Mouse (Mus musculus) A20 (cell line): ENCODE data around the gene Suds3.

Source experiments
- DNase-seq: peaks from one replicate; pipeline ENCODE4 v3.0.0-alpha.2; 2011; ENCODE audit warnings: low read depth, low spot score

Gene Suds3

GRCm38 (mm10) chr5:117115836-117116366, at the start of gene Suds3:
Suds3 (minus strand) TSS chr5:117116113.
- peak; percentile 95 for DNase-seq

- DNase-seq = no peak
These were observed 49.0 kb upstream of the Suds3 start for GRCm38 (mm10) chr5:117164923-117165322.

DNA sequence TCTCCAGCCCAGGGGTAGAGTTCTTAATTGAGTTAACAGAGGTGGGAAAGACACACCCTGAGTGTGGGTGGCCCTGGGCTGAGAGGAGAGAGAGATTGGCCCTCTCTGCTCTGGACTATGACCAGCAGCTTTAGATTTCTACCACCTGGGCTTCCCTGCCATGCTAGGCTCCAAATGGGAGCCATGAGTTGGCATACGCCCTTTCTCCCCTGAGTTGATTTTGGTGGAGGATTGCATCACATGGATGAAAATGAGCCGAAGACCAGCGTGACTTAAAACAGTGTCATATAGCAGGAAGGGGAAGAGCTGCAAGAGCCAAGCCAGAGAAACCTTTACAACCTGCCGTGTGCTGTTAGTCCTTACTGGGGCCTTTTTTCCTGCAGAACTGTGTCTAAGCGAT, 48.6 kb upstream of the Suds3 start:
- no peak for DNase-seq

DNA sequence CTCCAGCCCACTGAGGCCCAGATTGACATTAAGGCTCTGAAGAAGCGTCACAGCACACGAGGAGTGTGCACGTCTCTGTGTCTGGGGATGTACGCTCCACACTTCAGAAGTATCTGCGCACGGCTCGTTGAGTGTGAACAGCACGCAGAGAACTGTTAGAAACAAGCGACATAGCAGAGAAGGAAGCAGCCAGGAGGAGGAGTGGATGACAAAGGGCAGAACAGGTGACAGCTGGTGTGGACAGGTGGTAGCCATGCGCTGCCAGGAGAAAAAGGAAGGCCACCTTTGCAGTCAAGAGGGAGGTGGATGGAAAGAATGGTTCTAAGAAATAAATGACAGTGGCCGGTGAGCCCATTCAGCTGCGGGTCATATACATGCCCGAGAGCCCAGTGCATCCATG, 47.9 kb upstream of the Suds3 start:
- DNase-seq = no peak

DNA sequence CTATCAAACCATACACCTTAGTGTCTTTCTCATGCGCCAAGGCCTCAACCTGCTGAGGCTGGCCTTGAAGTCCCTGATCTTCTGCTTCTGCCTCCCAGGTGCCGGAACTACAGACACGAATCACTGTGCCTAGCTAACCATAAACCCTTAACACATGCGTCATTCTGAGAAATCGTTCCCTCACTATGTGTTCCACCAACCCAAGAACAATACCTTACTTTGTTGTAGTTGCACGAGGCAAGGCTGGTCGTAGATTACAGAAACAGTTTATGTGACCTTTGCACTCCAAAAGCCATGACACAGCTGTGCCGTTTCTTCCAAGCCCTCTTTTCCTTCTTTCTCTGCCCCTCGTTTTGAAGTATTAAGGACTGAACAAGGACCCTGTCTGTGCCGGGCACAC, 44.6 kb upstream of the Suds3 start:
- DNase-seq = peak; percentile 71

DNA sequence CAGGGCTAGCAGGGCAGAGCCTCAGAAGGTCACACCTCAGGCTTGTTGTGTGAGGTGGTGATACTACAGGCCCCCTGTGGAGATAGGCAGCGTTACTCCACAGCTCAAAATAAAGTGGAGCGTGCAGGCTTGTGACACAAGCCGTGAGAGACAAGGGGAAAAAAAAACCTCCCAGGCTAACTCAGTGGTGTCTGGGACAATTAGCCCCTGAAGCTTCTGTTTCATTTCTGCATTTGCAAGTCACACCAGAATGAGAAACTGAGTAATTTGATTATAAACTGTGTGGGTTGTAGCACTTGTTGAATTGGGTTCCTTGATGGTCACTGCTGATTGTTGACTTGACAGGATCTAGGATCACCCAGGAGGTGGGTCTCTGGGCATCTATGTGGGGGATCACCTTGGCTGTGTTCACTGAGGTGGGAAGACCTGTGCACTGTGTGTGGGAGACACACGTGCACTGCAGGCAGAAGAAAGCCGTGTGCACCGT, 43.9 kb upstream of the Suds3 start:
- peak; percentile 90 for DNase-seq

- peak; percentile 80 for DNase-seq
These were observed 43.4 kb upstream of the Suds3 start for GRCm38 (mm10) chr5:117159326-117159725.

DNA sequence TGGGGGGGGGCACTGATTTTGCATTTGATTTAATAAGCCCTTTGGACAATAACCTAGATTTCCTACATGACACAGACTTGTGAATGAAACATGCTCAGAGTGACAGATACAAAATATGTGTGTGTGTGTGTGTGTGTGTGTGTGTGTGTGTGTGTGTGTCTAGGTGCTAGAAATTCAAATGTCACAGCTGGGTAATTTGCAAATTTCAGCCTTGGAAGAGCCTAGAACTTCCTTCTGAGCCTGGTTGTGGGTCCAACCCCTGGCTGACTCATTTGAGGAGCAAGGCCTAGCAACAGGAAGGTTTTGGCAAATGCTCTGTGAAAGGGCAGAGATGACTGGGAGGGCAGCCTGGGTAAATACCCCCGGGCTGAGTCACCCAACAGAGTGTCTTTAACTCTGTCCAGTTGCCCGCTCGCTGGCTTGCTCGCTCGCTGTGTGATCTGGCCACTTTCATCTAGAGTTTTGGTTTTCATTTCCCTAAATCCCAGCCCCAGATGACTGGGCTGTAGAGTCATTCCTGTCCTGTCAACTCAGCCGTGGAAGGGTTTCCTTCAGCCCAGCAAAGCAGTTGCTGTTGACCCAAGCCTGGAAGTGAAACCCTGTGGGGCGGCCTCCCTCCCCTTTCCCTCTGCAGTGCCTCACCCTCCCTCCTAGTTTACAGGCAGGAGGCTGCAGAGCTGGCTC, 42.6 kb upstream of the Suds3 start:
- peak; percentile 91 for DNase-seq

- DNase-seq = no peak
These were observed 37.7 kb upstream of the Suds3 start for GRCm38 (mm10) chr5:117153527-117154091.

DNA sequence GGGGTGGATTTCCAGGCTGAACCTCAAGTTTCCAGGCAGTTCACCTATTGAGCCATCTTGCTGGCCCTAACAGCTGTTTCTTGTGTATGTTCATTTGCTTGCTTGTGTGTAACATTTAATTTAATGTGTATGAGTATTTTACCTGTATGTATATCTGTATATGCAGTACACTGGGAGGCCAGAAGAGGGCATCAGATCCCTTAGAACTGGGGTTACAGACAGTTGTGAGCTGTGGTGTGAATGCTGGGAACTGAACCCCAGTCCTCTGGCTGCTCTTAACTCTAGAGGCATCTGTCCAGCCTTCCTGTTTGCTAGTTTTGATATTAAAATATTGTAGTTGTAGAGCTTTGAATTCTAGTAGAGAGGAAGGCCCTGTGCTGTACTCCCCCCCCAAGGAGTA, 37.0 kb upstream of the Suds3 start:
- DNase-seq = no peak

DNA sequence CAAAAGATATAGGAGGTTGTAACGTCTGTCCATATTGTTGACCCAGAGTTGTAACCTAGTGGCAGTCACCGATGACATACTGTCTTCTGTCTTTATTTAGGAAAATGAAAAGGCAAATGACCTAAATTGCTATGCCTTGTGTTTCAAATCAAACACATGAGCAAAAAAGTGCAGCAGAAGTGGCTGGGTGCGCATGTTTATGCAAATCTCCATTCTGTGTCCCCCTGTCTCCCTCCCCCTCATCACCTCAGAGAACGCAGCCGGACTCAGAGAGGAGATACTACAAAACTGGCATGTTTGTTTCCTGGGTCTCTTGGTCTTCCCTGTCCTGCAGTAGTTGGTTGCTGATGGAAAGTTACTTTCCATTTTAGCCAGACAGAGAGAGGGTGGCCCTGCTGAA, 34.2 kb upstream of the Suds3 start:
- DNase-seq = no peak

DNA sequence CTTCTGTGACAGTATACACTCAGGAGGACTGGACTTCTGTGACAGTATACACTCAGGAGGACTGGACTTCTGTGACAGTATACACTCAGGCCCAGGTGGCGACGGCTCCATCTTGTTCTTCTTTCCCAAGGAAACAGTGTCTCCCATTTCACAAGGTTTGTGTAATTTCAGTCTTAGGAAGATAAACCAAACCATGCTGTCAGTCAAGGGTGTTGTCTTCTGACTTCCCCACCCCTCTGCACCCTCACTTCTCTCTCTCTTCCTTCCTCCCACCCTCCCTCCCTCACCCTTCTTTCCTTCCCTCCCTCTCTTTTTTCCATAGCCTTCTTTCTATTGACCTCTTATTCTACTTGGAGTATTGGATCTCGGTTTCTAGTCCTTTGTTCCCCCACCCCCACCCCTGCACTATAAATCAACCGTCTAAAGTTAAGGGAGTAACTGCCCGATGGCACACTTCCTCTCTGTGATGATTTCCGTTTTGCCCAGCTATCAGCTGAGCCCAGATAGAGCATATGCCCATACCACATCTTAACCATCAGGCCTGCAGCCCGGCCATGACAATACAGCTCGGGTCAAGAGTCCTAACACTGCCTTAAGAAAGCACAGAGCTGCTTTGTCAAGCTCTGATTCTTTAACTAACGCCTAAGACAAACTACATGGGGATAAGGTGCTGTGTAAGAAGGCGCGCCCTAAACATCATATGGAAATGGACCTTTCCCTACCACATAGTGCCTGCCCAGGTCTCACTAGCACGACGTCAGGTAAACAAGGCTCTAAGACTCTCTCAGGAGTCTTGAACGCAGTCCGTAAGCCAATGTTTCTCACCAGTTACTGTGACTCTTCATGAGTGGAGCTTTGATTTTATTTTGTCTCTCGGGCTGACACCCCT, 33.4 kb upstream of the Suds3 start:
- DNase-seq = no peak

DNA sequence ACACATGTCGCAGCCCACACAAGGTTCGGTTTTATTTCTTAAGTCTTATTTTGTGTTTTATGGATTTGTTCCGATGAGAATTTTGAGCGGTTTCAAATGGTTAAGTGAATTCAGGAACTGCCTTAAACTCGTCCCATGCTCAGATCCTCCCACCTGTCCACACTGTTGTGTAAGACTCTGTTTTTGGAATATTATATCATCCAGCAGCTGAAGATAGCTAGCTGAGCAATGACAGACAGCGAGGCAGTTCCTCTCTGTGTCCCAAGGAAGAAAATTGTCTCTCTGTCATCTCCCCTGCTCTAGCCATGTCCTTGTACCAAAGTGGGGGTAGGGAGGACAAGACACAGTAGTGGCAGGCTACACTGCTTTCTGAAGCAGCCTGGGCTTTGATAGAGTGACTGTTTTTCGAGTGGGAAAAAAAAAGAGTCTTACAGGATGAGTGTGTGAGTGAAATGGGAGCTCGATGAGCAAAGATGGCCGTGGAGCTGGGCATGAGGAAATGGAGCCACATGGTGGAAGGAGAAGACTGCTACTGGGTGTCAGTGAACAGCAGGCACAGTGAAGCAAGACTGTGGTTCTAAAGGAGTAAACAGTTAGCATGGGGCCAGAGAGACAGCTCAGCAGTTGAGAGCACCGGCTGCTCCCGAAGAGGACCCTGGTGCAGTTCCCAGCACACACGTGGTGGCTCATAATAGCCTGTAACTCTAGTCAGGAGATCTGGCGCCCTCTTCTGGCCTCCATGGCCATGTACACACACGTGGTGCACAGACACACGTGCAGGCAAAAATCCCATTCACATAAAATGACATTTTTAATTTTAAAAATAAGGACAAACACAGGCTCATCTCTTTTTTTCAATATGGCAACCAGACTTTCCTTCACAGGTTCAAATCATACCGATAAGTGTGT, 31.5 kb upstream of the Suds3 start:
- DNase-seq = no peak

- DNase-seq = no peak
These were observed 30.3 kb upstream of the Suds3 start for GRCm38 (mm10) chr5:117146165-117146564.

DNA sequence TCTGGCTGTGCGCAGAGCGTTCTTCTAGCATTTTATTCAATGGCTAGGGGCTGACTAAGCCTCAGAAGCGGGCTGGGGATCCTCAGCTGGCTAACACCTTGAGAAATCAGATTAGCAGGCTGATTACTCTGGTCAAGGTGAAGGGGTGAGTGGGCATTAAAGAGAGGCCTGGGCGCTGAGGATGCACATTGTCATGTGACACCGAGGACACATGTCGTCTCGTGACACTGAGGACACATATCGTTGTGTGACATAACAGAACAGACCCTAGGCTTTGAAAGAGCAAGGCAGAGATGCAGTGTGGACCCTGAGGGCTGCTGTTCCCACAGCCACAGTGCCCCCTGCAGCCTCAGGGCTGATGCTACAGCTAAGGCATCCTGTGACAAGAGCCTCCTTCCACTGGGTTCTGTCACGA, 27.8 kb upstream of the Suds3 start:
- peak; percentile 46 for DNase-seq

- no peak for DNase-seq
These were observed 24.5 kb upstream of the Suds3 start for GRCm38 (mm10) chr5:117140374-117140773.

- DNase-seq = no peak
These were observed 23.9 kb upstream of the Suds3 start for GRCm38 (mm10) chr5:117139822-117140221.

DNA sequence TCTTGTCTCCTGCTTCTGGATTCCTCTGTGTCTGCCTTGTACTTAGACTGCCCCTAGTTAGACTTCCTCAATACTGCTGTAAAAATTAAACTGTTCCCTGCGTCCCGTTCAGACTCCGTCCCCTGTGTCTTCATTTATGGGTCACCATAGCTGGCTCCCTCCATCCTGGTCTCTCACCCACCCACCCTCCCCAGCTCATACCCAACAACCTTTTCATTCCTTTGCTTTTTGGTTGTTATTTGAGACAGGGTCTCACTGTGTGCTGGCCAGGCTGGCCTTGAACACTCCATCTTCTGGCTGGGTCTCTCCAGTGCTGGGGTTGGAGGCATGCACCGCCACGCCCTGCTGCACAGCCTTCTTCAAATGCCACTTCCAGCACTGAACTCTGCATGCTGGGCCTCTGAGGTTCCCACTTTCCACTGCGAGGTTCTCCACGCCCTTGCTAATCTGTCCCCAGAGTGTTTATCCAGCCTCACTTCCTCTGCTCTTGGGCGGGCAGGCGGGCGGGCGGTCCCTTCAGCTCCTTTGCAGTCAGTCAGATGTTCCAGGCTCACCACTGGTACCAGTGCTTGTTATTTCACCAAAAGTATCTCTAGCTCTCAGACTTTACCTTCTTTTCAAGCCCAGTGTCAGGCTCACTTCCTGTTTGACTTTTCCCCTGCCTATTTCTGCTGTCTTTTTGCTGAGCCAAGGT, 22.5 kb upstream of the Suds3 start:
- DNase-seq = peak; percentile 41

DNA sequence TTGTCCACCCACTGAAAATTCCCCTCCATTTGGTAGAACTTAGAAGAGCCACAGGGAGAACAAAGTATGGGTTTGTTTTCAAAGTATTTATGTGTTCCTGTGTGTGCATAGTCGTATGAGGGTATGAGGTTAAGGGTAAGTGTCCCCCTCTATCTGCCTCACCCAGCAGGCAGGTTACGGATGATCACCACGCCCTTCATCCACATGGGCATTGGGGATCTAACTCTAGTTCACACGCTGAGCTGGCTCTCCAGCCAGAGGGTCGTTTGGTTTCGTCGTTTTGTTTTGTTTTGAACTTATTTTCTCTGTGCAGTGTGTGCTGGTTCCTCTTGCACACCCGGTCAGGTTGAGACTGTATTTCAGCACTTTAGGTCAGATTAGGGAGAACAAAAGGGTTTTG, 21.7 kb upstream of the Suds3 start:
- DNase-seq = no peak

GRCm38 (mm10) chr5:117137011-117137410, 21.1 kb upstream of the Suds3 start:
- DNase-seq = no peak

DNA sequence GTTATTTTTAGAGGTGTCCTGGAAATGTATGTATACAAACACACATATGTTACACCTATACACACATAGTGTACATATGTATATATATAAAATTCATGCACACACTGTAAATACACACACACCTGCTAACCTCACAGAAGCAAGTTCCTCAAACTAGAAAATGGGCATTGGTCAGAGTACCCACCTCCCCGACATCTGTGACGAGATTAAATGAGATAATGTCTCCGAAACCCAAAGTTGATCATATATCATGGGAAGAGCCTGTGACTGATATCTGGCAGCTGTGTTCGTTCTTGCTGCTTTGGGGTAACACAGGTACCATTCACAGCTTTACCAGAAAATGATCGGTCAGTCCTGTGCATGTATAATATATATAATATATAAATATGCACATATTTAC, 20.7 kb upstream of the Suds3 start:
- no peak for DNase-seq
